Mouse (Mus musculus): ENCODE measurements around the gene Rad1.
"Not testable (repeated sequence)": the region's sequence is repeated elsewhere in the genome, so short reads cannot be mapped to it uniquely, and the experiment has no call there.

Gene Rad1

GRCm38 (mm10) chr15:10500838-10501719, 15.3 kb downstream of the Rad1 start:
- ATAC-seq (ENCODE audit: insufficient number of reproducible peaks, low FRiP score, low TSS enrichment) = no peak; the same call in 1 of the 2 replicates

DNA sequence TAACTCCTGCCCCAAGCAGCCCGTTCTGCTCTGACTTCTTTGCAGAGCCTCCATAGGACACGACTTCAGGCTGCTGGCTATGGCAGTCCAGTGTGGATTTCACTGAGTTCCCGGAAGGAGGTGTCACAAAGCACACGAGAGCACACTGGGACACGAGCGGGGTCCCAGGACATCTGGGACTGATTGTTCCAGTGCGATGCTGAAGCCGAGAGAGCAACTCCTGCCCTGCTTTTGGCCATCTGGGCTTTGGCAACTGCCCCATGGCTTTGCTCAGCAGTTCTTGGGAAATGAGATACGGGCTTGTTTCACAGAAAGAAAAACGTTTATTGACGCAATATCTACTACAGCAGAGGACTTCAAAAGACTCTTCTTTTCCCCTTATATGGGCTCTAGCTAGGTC, 20.3 kb downstream of the Rad1 start:
- no peak for ATAC-seq (ENCODE audit: insufficient number of reproducible peaks, low FRiP score, low TSS enrichment)

GRCm38 (mm10) chr15:10515166-10515565, 29.3 kb downstream of the Rad1 start:
- no peak for ATAC-seq (ENCODE audit: insufficient number of reproducible peaks, low FRiP score, low TSS enrichment)

- no peak for ATAC-seq (ENCODE audit: insufficient number of reproducible peaks, low FRiP score, low TSS enrichment)
These were observed 40.1 kb downstream of the Rad1 start for GRCm38 (mm10) chr15:10525896-10526295.

DNA sequence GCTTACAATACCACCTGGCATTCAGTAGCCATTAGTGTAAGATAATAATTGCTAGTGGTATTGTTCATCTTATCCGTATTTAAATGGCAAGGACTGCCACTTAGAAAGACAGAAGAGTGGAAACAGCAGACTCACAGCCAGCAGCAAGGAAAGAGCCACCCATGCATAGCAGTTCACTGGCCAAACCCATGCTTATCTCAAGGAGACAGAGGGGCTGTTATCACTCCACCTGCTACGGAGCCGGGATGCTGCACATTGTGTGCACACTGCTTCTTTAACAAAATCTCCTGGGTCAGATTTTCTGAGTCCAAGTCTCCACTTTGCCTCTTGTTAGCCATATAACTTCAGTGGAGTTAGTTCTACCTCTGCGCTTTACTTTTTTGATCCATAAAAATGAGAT, 45.5 kb downstream of the Rad1 start:
- no peak for ATAC-seq (ENCODE audit: insufficient number of reproducible peaks, low FRiP score, low TSS enrichment)

DNA sequence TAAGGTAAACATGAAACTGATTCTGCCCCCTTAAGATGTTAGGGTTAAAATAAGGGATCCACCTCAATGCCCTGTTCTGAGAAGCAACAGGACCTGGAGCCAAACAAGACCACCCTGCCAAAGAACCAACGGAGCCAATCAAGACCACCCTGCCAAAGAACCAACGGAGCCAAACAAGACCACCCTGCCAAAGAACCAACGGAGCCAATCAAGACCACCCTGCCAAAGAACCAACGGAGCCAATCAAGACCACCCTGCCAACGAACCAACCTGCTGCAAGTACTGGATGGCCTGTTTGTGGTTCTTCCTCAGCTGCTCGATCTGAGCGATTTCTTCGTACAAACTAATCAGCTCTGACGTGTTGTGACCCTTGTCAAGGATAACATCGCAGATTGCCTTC, 47.5 kb downstream of the Rad1 start:
- not testable (repeated sequence) for ATAC-seq (ENCODE audit: insufficient number of reproducible peaks, low FRiP score, low TSS enrichment)

DNA sequence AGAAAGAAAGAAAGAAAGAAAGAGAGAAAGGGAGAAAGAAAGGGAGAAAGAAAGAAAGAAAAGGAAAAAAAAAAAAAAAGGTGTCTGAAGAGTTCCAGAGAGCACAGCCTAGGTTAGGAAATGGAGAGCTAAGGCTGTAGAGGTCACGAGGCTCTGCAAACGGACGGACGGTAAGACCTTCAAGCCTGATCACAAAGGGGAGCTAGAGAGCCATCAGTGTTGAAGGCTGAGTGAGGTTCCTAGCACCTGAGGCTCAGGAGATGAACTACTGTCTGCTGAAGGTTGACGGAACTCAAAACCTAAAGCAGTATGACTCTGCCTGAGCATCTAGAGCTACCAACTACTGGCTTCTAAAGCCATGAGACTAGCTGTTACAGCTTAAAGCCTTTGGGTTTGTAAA, 48.8 kb downstream of the Rad1 start:
- no peak for ATAC-seq (ENCODE audit: insufficient number of reproducible peaks, low FRiP score, low TSS enrichment)

GRCm38 (mm10) chr15:10535969-10536368, 50.2 kb downstream of the Rad1 start:
- ATAC-seq (ENCODE audit: insufficient number of reproducible peaks, low FRiP score, low TSS enrichment) = no peak

GRCm38 (mm10) chr15:10540271-10541088, 54.7 kb downstream of the Rad1 start:
- no peak for ATAC-seq (ENCODE audit: insufficient number of reproducible peaks, low FRiP score, low TSS enrichment)
